Mouse (Mus musculus) macrophage (primary cell): ENCODE measurements around the gene Mxra7. TPM values are rescaled to one million over a fixed set of nuclear protein-coding genes. Genes with fewer than 3 reads are reported as not detected.
A peak's percentile ranks its signal among the peaks of the same experiment; 100 is the strongest.
"Not testable (repeated sequence)": the region's sequence is repeated elsewhere in the genome, so short reads cannot be mapped to it uniquely, and the experiment has no call there.

ENCODE experiments used
- H3K27ac ChIP-seq: fragments of 350-480 bp; formaldehyde crosslinking; 2 replicates; pipeline ENCODE4 v1.9.0; 2021
- H3K36me3 ChIP-seq: fragments of 350-480 bp; formaldehyde crosslinking; 2 replicates; pipeline ENCODE4 v1.9.0; 2021; ENCODE audit errors: inconsistent target
- H3K4me3 ChIP-seq: fragments of 350-480 bp; formaldehyde crosslinking; 2 replicates; pipeline ENCODE4 v1.9.0; 2021; ENCODE audit errors: inconsistent target
- H3K79me2 ChIP-seq: fragments of 350-480 bp; formaldehyde crosslinking; 2 replicates; pipeline ENCODE4 v1.9.0; 2021; ENCODE audit errors: inconsistent target
- WGBS: methylation state at CpG from one replicate; pipeline ENCODE4 v1.1.7; 2026; ENCODE audit warnings: inconsistent platforms; ENCODE audit not compliant: missing documents; 5-methylcytosine and 5-hydroxymethylcytosine counted together
- polyA plus RNA-seq: library from polyadenylated mRNA; stranded (reverse); fragments of 250-400 nt; gene quantifications from 3 replicates; pipeline ENCODE4 v1.2.4, GENCODE M21; 2018; ENCODE audit warnings: inconsistent platforms

Mxra7 gene
- polyA plus RNA-seq, 1 experiment from 2014 or later = not detected

- Histone ChIP-seq H3K36me3 (0 out of 2 replicates have a peak, but pooled peaks cover 19% of the 10 kb centered on the region), H3K79me2 (peaks cover 84% of the 10 kb centered on the region), H3K4me3 (peak overlapping the region; percentile 92), H3K27ac (peak overlapping the region; percentile 84)
- WGBS = under 1% methylated on average over 29 of the region's 29 CpGs
These were observed 23.9 kb upstream of the Mxra7 start for GRCm38 (mm10) chr11:116851576-116852290.

GRCm38 (mm10) chr11:116850833-116851477 lies 23.1 kb upstream of the Mxra7 start:
- peak overlapping the region; percentile 92 for H3K4me3 ChIP-seq
- peak overlapping the region; percentile 84 for H3K27ac ChIP-seq
- H3K79me2 ChIP-seq = peaks cover 84% of the 10 kb centered on the region
- 0 out of 2 replicates have a peak, but pooled peaks cover 11% of the 10 kb centered on the region for H3K36me3 ChIP-seq
- 24% methylated on average over 5 of the region's 6 CpGs for WGBS

GRCm38 (mm10) chr11:116850085-116850484 lies 22.2 kb upstream of the Mxra7 start:
- Histone ChIP-seq H3K4me3 (peak overlapping the region; percentile 92), H3K79me2 (peaks cover 84% of the 10 kb centered on the region), H3K27ac (peak overlapping the region; percentile 84), H3K36me3 (0 out of 2 replicates have a peak, but pooled peaks cover 8% of the 10 kb centered on the region)
- 3% methylated on average over 4 of the region's 4 CpGs for WGBS

GRCm38 (mm10) chr11:116849587-116849986 lies 21.7 kb upstream of the Mxra7 start:
- Histone ChIP-seq H3K36me3 (0 out of 2 replicates have a peak, but pooled peaks cover 8% of the 10 kb centered on the region), H3K79me2 (peaks cover 84% of the 10 kb centered on the region), H3K27ac (peak overlapping the region; percentile 84; the same call in 1 of the 2 replicates), H3K4me3 (peak overlapping the region; percentile 92)

- not testable (repeated sequence) for H3K36me3 ChIP-seq, H3K27ac ChIP-seq, H3K4me3 ChIP-seq
- H3K79me2 ChIP-seq = peaks cover 84% of the 10 kb centered on the region
- 81% methylated on average over 2 of the region's 2 CpGs for WGBS
These were observed 21.0 kb upstream of the Mxra7 start for GRCm38 (mm10) chr11:116848877-116849178.

- peaks cover 83% of the 10 kb centered on the region for H3K79me2 ChIP-seq
- 85% methylated on average over 5 of the region's 5 CpGs for WGBS
- no peak overlapping the region for H3K27ac ChIP-seq
- 0 out of 2 replicates have a peak, but pooled peaks cover 8% of the 10 kb centered on the region for H3K36me3 ChIP-seq
- no peak overlapping the region for H3K4me3 ChIP-seq
These were observed 20.4 kb upstream of the Mxra7 start for GRCm38 (mm10) chr11:116848086-116848876.

- Histone ChIP-seq H3K4me3 (no peak overlapping the region), H3K27ac (no peak overlapping the region), H3K79me2 (peaks cover 84% of the 10 kb centered on the region), H3K36me3 (0 out of 2 replicates have a peak, but pooled peaks cover 8% of the 10 kb centered on the region)
- 100% methylated on average over 3 of the region's 3 CpGs for WGBS
These were observed 19.6 kb upstream of the Mxra7 start for GRCm38 (mm10) chr11:116847187-116848085.

- no peak overlapping the region for H3K27ac ChIP-seq
- peaks cover 87% of the 10 kb centered on the region for H3K79me2 ChIP-seq
- H3K36me3 ChIP-seq = 0 out of 2 replicates have a peak, but pooled peaks cover 8% of the 10 kb centered on the region
- WGBS = 77% methylated on average over 4 of the region's 4 CpGs
- no peak overlapping the region for H3K4me3 ChIP-seq
These were observed 18.8 kb upstream of the Mxra7 start for GRCm38 (mm10) chr11:116846593-116847181.

- H3K4me3 ChIP-seq = peak within 1 kb of the TSS; percentile 82
- H3K36me3 ChIP-seq = peaks cover 35% of the 10 kb centered on the region
- H3K79me2 ChIP-seq = peaks cover 87% of the 10 kb centered on the region
- WGBS = under 1% methylated on average over 69 of the region's 72 CpGs
- peak within 1 kb of the TSS; percentile 80 for H3K27ac ChIP-seq
These were observed 15.7 kb upstream of the Mxra7 start, which contains the start of the genes Mettl23 and Jmjd6 for GRCm38 (mm10) chr11:116843261-116844233. Mettl23 (plus strand) TSS chr11:116843278. Jmjd6 (minus strand) TSS chr11:116843449.

GRCm38 (mm10) chr11:116842531-116843260 lies 14.8 kb upstream of the Mxra7 start:
- WGBS = under 1% methylated on average over 73 of the region's 73 CpGs
- H3K79me2 ChIP-seq = peaks cover 86% of the 10 kb centered on the region
- peak overlapping the region; percentile 76 for H3K27ac ChIP-seq
- peaks cover 35% of the 10 kb centered on the region for H3K36me3 ChIP-seq
- H3K4me3 ChIP-seq = peak overlapping the region; percentile 82

- 98% methylated on average over 4 of the region's 4 CpGs for whole genome bisulfite sequencing
These were observed 12.9 kb upstream of the Mxra7 start for GRCm38 (mm10) chr11:116840748-116841147.

GRCm38 (mm10) chr11:116839601-116840000 lies 11.8 kb upstream of the Mxra7 start:
- Histone ChIP-seq H3K36me3 (peaks cover 65% of the 10 kb centered on the region), H3K79me2 (peaks cover 56% of the 10 kb centered on the region), H3K4me3 (no peak overlapping the region), H3K27ac (no peak overlapping the region)
- WGBS = 92% methylated on average over 7 of the region's 7 CpGs

More at GRCm38 (mm10) chr11:116840748-116841147, 12.9 kb upstream of the Mxra7 start:
- no peak overlapping the region for H3K4me3 ChIP-seq
- H3K79me2 ChIP-seq = peaks cover 68% of the 10 kb centered on the region
- H3K36me3 ChIP-seq = peaks cover 54% of the 10 kb centered on the region
- H3K27ac ChIP-seq = no peak overlapping the region
